Mouse (Mus musculus) embryonic facial prominence, embryonic 11.5 days (tissue): ENCODE results near the gene Duxbl3. TPM values are rescaled to one million over a fixed set of nuclear protein-coding genes. Genes with fewer than 3 reads are reported as not detected.
"Not testable (repeated sequence)": the region's sequence is repeated elsewhere in the genome, so short reads cannot be mapped to it uniquely, and the experiment has no call there.

Experiments used
- ATAC-seq: fragments of 200-750 bp; cut with Nextera tagmentation; replicated peaks from 2 replicates; pipeline ENCODE4 v1.8.0; 2017; ENCODE audit warnings: low read depth; ENCODE audit not compliant: insufficient number of reproducible peaks, low FRiP score, low TSS enrichment
- DNase-seq: peaks from one replicate; pipeline ENCODE4 v3.0.0-alpha.2; 2015; ENCODE audit warnings: low spot score
- H3K27ac ChIP-seq: fragments of 300-500 bp; sonication (generic); replicated peaks from 2 replicates; pipeline ENCODE4 v1.5.1; 2014; ENCODE audit warnings: mild to moderate bottlenecking, low read depth, low read length, control low read depth
- H3K27me3 ChIP-seq: fragments of 300-500 bp; sonication (generic); 2 replicates; pipeline ENCODE4 v1.6.1; 2014; ENCODE audit warnings: mild to moderate bottlenecking, low read length, moderate library complexity, mixed read lengths; ENCODE audit not compliant: control insufficient read depth, insufficient read depth
- H3K36me3 ChIP-seq: fragments of 300-500 bp; sonication (generic); replicated peaks from 2 replicates; pipeline ENCODE4 v1.6.1; 2014; ENCODE audit warnings: low read depth, mild to moderate bottlenecking, low read length, moderate library complexity, mixed read lengths; ENCODE audit not compliant: control insufficient read depth, insufficient read depth
- H3K4me1 ChIP-seq: fragments of 300-500 bp; sonication (generic); 2 replicates; pipeline ENCODE4 v1.6.1; 2014; ENCODE audit warnings: low read length, mixed read lengths; ENCODE audit not compliant: control insufficient read depth, insufficient read depth
- H3K4me2 ChIP-seq: fragments of 300-500 bp; sonication (generic); 2 replicates; pipeline ENCODE4 v1.6.1; 2014; ENCODE audit warnings: low read depth, mild to moderate bottlenecking, control low read depth, low read length, moderate library complexity
- H3K4me3 ChIP-seq: fragments of 300-500 bp; sonication (generic); 2 replicates; pipeline ENCODE4 v1.5.1; 2014; ENCODE audit warnings: low read depth, low read length, control low read depth
- H3K9ac ChIP-seq: fragments of 300-500 bp; sonication (generic); replicated peaks from 2 replicates; pipeline ENCODE4 v1.6.1; 2014; ENCODE audit warnings: mild to moderate bottlenecking, control low read depth, low read length
- H3K9me3 ChIP-seq: fragments of 300-500 bp; sonication (generic); replicated peaks from 2 replicates; pipeline ENCODE4 v1.6.1; 2016; ENCODE audit warnings: mild to moderate bottlenecking, low read length, inconsistent platforms, mixed read lengths; ENCODE audit not compliant: control insufficient read depth
- WGBS: fragments of 180-500 bp; shearing (Covaris S2); extraction: QIAGEN DNeasy Blood & Tissue Kit; methylation state at CpG from one replicate; pipeline ENCODE4 v1.1.7; 2014; 5-methylcytosine and 5-hydroxymethylcytosine counted together
- polyA plus RNA-seq: library from polyadenylated mRNA; unstranded; fragments of >200 nt; fragmentation: Nextera tagmentation; extraction: Ambion mirVana; gene quantifications from 2 replicates; pipeline ENCODE4 v1.2.1, GENCODE M21; 2014

Duxbl3 gene
- 3.2 and 4.0 TPM in 2 replicates for polyA plus RNA-seq

DNA sequence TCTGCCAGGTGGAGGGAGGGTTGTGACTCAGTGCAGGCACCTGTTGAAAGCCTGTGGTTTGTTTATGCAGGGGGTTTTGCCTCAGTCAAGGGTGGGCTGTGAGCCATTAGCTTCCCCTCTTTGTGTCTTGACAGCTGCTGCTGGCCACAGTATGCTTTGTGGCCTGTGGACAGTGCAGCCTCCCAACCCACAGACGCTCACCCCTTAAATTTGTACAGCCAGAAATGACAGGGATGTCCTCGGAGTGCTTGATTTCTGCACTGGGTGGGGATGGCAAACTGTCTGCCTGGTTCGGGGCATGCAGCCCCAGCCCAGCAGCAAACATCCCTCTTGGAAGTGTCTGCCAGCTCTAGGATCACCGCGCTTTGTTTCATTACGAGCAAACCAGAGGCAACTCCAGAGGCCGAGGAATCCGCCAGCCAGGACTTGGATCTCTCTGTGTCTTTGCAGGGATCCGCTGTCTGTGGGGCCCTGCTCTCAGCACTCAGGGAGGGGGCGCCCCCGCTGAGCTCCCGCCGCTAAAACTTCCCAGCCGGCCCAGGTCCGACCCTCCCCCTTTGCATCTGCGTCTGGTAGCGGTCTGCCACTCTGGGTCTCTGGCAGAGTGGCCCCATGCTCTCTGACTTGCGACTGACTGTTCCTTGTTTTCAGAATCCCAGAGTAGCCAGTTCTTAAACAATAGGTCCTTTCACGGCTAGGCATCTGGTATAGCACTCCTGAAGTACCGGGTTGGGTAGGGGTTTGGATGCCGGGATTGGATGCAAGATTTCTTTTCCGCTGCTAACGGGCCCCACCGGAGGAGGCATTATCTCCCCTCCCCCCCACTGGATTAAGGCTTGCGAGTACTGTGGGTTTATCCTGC, at the start of gene Duxbl3:
Duxbl3 (plus strand) TSS at position 207 of the 862 bp plus-strand sequence.
- H3K9me3 ChIP-seq, H3K9ac ChIP-seq, H3K36me3 ChIP-seq, H3K27me3 ChIP-seq, H3K4me2 ChIP-seq, H3K4me1 ChIP-seq, H3K4me3 ChIP-seq, DNase-seq, H3K27ac ChIP-seq: not testable (repeated sequence)
- no CpG with 5 or more reads among the region's 25 CpGs for WGBS
- peak; percentile 87 for ATAC-seq

DNA sequence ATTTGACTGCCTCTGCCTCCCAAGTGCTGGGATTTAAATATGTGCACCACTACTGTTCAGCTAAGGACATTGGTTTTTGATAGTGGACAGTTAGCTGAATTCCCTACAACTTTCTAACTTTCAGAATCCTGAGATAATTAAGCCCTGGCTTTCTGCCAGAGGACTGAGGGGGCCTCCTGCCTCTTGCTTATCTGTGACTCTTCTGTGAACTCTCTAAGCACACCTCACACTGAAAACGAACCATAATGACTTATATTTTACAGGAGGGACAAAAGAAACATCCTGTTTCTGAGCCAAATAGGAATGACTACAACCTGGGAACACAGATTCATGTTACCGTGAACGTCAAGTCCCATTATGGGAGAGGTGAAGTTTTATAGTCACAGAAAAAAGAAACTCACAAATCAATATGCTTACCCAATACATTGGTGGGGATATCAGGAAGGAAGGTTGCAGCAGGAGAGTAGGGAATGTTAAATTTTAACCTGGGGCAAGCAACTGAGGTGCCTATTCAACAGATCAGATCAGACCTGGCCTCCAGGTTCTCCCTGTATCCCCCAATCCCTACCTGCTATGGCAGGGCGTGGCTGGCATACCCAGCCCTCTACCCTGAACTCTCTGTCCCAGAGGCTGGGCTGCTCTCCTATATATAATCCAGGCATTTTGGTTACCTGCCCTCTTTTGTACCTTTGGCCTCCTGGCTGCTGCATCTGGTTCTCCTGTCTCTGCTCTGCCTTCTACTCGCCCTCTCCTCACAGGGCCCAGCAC, 41.3 kb upstream of the Duxbl3 start:
- no CpG with 5 or more reads among the region's 5 CpGs for WGBS
- H3K4me3 ChIP-seq, H3K36me3 ChIP-seq, H3K27ac ChIP-seq, H3K9ac ChIP-seq, H3K9me3 ChIP-seq, H3K4me2 ChIP-seq, DNase-seq, H3K27me3 ChIP-seq, H3K4me1 ChIP-seq, ATAC-seq: not testable (repeated sequence)

DNA sequence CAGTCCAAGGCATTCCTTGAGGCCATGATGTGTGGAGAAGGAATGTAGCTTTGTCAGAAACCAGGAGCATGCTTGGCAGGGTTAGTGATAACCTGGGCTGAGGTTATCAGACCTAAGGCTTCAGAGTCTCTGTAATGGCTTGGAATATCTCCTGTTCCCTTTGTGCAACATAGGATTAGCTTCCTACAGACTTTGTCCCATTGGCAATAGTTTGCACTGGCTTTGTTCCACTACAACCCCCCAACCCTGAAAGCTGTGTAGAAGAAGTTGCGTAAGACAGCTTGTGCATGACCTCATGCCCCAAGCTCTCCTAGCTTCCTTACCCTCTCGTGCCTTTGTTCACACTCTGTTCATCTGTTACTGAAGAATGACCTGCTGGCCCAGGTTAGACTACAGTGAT, 20.6 kb upstream of the Duxbl3 start:
- not testable (repeated sequence) for H3K36me3 ChIP-seq, H3K4me1 ChIP-seq, H3K9ac ChIP-seq, ATAC-seq, H3K27me3 ChIP-seq, DNase-seq, H3K9me3 ChIP-seq, H3K4me3 ChIP-seq, H3K27ac ChIP-seq, H3K4me2 ChIP-seq
- no CpG with 5 or more reads among the region's 2 CpGs for WGBS

DNA sequence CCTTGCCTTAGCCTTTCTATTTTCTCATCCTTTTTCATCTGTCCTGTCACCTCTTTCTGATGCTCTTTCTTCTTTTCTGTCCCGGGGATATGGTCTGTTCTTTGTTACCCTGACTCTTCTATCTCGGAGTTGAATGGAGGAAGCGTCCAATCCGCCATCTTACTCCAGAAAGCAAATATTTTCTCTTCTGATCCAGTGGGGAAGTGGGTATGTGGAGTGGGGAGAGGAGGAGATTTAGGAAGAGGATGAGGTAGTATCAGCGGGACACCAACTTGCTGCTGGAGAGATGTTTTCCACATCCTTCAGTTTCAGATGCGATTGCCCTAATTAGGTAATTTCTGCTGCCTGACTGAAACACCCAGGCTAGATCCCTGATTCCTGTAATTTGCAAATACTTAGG, 967 bp downstream of the Duxbl3 start:
- no CpG with 5 or more reads among the region's 6 CpGs for WGBS
- H3K9me3 ChIP-seq, H3K4me3 ChIP-seq, H3K4me2 ChIP-seq, DNase-seq, H3K9ac ChIP-seq, H3K27ac ChIP-seq, ATAC-seq, H3K36me3 ChIP-seq, H3K27me3 ChIP-seq, H3K4me1 ChIP-seq: not testable (repeated sequence)

DNA sequence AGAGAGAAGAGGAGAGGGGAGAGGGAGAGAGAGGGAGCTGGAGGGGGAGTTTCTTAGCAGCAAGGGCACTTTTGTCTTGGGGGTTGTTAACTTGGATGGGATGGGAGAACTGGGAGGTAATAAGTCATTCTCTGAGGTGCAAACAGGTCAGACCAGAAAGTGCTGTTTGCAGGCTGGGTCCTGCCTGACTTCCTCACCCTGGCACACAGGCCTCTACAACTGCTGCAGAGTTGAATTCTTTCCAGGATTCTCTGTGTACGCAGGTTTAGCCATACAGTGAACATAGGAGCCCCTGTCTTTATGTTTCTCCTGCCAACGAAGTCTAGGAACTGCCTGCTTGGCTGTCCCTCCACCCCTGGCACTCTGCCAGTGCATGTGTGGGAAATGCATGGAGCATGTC, 29.0 kb downstream of the Duxbl3 start:
- not testable (repeated sequence) for ATAC-seq, H3K4me3 ChIP-seq, DNase-seq, H3K9ac ChIP-seq, H3K4me2 ChIP-seq, H3K9me3 ChIP-seq, H3K27me3 ChIP-seq, H3K4me1 ChIP-seq, H3K36me3 ChIP-seq, H3K27ac ChIP-seq
- no CpG with 5 or more reads among the region's 2 CpGs for WGBS

DNA sequence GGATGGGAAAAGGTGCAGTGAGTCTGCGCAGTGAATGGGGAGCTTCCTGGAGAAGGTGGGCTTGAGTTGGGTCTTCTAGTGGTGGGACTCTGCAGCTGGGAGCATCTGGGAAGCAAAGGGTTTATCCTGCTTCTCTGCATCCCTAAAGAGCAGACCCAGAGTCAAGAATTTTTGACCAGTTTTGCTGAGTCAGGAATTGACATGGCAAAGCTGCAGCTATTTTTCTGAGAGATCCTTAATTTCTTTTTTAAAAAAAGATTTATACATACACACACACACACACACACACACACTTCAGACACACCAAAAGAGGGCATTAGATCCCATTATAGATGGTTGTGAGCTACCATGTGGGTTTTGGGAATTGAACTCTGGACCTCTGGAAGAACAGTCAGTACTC, 36.1 kb downstream of the Duxbl3 start:
- H3K9me3 ChIP-seq: no peaks in the 10 kb centered on the region
- 100% methylated on average over 1 of the region's 1 CpGs for WGBS
- H3K4me1 ChIP-seq: no peaks in the 10 kb centered on the region
- no peaks in the 10 kb centered on the region for H3K27me3 ChIP-seq
- H3K27ac ChIP-seq: no peak overlapping the region
- no peak for ATAC-seq
- H3K36me3 ChIP-seq: no peaks in the 10 kb centered on the region
- no peak overlapping the region for H3K4me3 ChIP-seq
- H3K4me2 ChIP-seq: no peak overlapping the region
- no peak overlapping the region for H3K9ac ChIP-seq
- DNase-seq: no peak

DNA sequence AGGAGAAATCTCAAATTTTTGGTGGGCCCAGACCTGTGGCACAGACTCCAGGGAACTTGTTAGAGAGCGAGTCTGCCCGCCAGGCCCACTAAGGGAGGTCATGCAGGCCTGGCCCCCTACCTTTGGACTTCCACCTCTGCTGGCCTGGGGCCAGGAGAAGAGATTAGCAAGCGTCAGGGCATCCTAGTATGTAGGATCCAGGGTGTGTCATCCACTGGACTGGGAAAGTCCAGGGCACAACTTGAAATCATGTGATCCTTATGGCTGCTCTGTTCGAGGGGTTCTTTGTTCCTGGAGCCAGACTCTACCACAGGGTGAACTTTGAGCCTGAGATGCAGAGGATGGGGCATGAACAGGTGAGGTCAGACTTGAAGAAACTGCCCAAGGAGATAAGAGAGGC, 39.3 kb downstream of the Duxbl3 start:
- no peak for ATAC-seq
- 64% methylated on average over 4 of the region's 4 CpGs for WGBS
- no peak overlapping the region for H3K4me2 ChIP-seq
- DNase-seq: no peak
- no peak overlapping the region for H3K4me3 ChIP-seq
- no peak overlapping the region for H3K27ac ChIP-seq
- no peaks in the 10 kb centered on the region for H3K9me3 ChIP-seq
- no peaks in the 10 kb centered on the region for H3K4me1 ChIP-seq
- H3K36me3 ChIP-seq: no peaks in the 10 kb centered on the region
- no peaks in the 10 kb centered on the region for H3K27me3 ChIP-seq
- H3K9ac ChIP-seq: no peak overlapping the region

DNA sequence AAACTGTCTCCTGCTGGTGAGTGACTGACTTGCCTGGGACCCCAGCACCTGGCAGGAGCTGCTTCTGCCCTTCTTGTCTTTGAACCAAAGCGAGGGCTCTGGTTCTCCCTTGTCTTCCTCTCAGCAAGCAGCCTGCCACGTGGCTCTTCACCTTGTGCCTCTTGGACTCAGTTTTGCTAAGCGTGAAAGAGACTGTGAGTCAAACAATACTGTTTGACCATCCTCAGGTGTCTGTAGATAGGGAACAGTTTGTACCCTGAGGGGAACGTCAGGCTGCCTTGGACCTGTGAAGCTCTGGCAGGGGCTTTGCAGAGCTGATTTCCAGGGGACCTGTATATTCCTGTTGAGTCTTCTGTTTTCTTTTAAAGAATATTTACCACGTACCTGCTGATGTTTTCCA, 39.7 kb downstream of the Duxbl3 start:
- no peak for ATAC-seq
- 74% methylated on average over 5 of the region's 5 CpGs for WGBS
- DNase-seq: no peak

More for the DNA sequence above, 39.7 kb downstream of the Duxbl3 start:
- H3K9me3 ChIP-seq: no peaks in the 10 kb centered on the region
- no peak overlapping the region for H3K4me3 ChIP-seq
- no peak overlapping the region for H3K9ac ChIP-seq
- H3K36me3 ChIP-seq: no peaks in the 10 kb centered on the region
- no peak overlapping the region for H3K4me2 ChIP-seq
- no peak overlapping the region for H3K27ac ChIP-seq
- no peaks in the 10 kb centered on the region for H3K4me1 ChIP-seq
- no peaks in the 10 kb centered on the region for H3K27me3 ChIP-seq
